Mouse (Mus musculus): ENCODE results near the gene Ikbip.

Gene Ikbip

DNA sequence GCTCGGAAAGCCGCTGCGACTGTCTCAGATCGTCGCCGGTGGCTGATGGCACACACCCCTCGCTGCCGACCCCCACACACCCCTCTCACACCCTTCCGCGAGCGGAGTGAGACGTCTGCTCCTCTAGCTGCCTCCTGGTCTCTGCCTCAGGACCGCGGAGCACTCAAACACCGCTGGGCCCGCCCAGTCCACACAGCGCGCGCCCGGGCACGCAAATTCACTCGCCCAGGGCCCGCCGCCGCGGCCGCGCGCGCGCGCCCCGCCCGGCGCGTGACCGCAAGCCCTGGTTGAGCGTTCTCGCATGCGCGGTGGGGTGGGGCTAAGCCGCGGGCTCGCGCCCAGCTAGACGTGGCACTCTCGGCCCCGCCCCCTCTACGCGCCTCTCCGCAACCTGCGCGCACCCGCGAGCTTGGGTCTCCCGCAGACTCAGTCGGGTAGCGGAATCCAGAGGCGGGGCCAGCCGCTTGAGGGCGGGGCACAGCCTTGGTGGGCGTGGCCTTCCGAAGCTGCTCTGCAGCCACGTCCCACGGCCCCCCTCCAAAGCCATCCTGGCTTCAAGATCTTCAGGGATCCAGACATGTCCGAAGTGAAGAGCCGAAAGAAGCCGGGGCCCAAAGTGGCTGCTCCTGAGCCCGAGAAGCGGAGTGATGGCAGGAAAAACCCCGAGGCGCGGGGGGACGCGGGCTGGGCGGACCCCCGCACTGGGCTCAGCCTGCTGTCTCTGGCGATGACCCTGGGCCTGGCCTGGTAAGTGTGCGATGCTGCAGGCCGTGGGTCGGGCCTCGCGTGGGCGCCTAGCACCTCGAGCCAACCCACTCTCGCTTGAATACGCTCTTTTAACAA is at the start of gene Ikbip, which contains the start of gene Apaf1:
Gene Ikbip (plus strand): TSS at position 391 of the 843 bp plus-strand sequence.
Gene Apaf1 (minus strand): TSS at position 221 of the 843 bp plus-strand sequence.
- DNase-seq (ENCODE audit: low spot score in 2 of 2): peak; percentile 99 to 100

DNA sequence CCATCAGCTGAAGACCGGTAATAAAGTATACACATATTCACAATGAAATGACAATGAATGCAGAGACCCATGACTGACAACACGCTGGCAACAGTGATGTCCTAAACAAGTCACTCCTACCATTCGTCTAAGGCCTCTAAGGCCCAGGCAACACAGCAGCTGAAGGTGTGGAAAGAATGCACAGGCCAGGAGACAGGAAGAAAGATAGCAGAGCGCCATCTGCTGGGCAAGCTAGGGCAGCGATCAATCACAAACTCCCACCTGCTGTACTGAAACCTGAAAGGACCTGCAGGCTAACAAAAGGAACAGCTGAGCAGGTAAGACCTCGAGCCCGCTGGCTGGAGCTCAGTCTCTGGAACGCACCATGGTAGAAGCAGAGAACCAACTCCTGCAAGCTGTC is 48.8 kb upstream of the Ikbip start:
- peak; percentile 14 to 57 for DNase-seq (ENCODE audit: low spot score in 2 of 2)

DNA sequence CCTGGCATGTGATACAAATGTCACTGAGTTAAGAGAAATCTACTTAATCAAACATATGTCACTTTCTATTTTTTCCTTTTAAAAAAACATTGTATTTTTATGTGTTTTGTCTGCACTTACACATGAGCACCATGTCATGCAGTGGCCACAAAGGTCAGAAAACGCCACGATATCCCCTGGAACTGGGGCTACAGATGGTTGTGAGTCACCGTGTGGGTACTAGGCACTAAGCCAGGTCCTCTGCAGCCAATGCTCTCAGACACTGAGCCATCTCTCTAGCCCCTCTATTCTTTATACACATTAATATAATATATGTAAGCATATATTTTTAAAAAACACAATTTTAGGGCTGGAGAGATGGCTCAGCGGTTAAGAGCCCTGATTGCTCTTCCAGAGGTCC is 33.0 kb upstream of the Ikbip start:
- DNase-seq (ENCODE audit: low spot score in 2 of 2): no peak

DNA sequence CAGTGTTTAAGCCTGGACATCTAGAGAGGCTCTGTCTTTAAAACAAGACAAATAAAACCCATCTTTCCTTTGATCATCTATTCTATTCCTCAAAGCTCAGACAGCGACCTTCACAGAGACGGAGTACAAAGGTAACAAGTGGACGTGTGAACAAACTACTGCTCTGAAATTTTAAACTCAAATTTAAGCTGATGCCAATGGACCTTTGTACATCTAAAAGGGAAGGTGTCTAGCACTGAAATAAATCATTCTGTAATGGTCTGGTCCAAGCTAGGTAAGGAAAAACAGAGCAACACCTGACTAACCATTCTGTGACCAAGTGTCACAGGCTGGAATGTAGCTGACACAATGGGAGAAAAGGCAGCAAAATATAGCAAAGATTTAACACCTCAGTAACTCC is 31.6 kb upstream of the Ikbip start:
- DNase-seq (ENCODE audit: low spot score in 2 of 2): no peak

DNA sequence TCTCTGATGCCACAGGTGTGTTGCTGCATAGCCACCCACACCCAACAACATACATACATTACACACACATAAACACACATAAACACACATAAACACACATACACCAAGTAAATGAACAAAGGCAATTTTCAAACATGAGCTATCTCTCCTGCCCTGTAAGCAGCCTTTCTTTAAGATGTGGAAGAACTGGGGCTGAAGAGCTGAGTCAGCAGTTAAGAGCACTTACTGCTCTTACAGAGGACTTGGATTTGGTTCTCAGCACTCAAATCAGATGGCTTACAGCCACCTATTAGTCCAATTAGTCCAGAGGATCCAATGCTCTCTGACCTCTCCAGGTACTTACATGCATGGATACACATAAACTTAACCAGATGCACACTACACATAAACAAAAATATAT is 30.0 kb upstream of the Ikbip start:
- DNase-seq (ENCODE audit: low spot score in 2 of 2): no peak

DNA sequence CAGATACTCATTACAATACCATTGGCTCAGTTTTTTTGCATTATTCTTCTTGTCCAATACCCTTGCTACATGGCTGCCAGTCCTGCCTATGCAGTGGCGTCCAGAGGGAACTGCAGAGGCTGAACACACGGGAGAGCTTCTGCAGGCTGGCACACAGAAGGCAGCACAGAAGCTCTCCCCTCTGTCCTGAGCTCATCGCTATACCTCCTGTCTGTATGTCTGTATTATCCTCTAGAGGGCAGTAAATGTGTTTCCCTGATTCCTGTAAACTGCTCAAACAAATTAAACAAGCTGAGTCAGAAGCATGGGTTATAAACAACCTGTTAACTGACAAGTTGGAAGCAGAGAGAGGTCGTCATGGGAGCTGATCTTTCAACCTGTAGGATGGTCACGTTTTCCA is 22.0 kb upstream of the Ikbip start:
- no peak for DNase-seq (ENCODE audit: low spot score in 2 of 2)

DNA sequence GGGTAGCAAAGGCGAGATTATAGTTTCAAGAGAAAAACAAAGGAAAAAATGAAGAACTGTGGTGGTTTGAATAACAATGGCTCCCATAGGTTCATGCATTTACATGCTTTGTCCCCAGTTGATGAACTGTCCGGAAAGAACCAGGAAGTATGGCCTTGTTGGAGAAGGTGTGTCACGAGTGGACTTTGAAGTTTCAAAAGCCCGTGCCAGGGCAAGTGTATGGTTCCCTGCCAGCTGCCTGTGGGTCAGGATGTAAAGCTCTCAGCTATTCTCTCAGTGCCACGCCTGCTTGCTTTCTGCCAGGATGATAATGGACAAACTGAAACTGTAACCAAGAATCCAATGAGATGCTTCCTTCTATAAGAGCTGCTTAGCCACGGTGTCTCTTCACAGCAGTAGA is 20.4 kb upstream of the Ikbip start:
- no peak for DNase-seq (ENCODE audit: low spot score in 2 of 2)

DNA sequence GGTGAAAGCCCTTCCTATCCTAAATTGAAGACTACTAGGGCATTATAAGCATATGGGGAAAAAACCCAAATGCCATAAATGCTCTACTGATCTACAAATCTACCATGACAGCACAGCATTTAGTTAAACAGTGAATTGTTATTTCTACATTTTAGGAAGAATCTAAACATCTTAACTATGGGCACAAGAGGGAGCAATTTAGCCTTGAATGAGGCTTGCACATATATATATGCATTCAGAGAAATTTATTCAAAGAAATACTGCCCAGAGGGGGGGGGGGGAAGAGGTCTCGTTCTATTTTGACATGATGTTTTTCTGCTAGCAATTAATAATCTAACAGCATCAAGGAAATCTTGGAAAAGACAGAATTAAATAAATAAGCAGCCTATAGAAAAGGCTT is 11.0 kb upstream of the Ikbip start:
- no peak for DNase-seq (ENCODE audit: low spot score in 2 of 2)

DNA sequence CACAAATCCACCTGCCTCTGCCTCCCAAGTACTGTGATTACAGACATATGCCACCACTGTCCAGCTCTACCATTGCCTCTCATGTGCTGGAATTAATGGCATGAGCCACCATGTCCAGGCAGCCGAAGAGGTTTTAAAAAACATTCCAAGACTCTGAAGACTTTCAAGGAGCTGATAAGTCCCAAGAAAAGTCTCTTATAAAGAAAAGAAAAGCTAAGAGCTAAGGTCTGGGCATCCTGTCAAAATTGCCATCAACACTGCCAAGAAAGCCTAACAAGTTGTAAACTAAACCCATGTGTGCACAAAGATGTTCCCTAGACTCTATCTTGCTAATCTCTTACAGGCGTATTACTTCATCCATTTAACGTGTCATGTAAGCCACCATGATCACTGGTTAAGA is 9.4 kb upstream of the Ikbip start:
- no peak for DNase-seq (ENCODE audit: low spot score in 2 of 2)

DNA sequence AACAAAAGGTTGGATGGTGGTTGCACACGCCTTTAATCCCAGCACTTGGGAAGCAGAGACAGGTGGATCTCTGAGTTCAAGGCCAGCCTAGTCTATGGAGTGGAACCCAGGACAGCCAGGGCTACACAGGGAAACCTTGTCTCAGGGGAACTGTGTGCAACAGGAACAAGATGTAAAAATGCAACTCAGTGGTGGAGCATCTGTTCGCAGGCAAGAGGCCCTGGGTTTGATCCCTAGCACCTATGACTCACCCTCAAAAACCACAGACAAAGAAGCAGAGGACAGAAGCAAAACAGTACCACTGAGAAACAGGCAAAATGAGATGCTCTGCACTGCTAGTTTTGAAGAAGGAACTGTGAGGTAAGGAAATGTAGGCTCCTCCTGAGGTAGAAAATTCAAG is 6.1 kb upstream of the Ikbip start:
- DNase-seq (ENCODE audit: low spot score in 2 of 2): peak in 1 of 2 experiments; percentile 5

DNA sequence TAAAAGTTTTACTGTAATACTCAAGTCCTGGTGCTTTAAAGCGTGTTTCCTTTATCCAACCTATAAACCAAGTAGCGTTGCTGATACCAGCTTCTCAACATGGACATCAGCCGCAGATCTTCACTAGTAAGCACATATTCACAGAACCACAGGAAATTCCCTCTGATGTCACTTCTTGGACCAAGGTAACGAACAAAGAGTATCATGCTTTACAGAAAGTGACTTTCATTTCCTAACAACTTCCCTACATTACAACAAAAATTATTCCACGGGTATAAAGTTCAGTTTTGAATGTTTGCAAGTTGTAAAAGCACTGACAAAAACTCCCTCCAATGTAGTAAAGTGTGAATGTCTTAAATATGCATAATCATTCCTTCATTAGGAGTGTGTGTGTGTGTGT is 2.2 kb upstream of the Ikbip start:
- DNase-seq (ENCODE audit: low spot score in 2 of 2): no peak

DNA sequence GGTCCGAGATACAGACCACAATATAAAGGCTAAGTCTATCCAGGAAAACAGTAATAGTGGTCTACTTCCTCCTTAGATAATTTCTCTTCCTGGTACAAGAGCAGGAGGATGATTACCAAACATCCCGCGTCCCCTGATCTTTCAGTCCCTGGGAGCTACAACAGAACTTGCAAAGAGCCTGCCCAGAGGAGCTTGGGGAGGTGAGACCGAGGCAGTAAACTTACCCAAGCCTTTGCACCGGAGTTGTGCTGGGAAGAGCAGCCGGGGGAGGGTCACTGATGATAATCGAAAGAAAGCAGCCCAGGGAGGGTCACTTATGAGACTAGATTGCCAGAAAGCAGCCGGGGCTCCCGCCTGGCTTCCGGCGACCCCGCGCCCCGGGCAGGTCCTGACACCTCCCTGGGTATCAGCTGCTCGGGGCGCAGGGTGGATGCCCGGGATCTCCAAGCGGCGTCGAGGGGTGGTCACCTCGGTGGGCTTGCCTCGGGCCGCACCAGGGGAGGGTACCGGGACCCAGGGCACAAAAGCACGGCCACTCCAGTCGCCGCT is 707 bp upstream of the Ikbip start:
- DNase-seq (ENCODE audit: low spot score in 2 of 2): no peak

DNA sequence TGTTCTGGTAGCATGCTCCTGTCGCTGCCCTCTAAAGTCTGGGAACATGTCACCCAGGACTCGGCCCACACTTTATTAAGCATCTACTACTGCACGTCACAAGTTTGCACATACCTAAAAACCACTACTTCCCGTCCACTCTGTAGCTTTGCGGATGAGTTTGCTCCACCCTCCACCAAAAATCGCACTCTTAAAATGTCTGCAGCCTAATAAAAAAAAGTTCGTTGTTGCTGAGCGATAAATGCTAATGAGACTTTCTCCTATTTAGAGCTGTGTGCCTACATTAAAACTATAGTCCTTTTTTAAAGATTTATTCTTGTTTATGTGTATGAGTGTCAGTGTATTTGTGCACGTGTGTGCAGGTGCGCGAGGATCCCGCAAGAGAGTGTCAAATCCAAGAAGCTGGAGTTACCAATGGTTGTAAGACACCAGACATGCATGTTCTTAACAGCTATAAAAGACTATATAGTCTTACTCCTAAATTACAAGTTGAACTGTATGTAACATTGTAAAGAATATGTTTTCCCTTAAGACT is 720 bp downstream of the Ikbip start:
- DNase-seq (ENCODE audit: low spot score in 2 of 2): peak in 1 of 2 experiments; percentile 34

DNA sequence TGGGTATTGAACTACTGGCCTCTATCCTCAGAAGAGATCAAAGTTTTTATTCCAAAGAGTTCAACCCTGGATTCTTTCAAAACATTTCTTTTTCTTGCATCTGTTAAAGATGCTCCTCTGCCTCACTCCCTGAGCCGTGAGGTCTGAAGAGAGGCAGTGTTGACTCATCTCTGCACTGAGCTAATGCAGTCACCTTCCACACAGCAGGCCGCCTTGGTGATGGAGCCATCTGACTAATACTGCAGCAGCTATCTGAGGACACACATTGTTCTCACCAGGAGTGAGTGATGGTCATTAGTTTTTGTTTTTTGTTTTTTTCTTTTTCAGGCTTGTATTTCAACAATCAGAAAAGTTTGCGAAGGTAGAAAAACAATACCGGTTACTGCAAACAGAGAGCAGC is 10.1 kb downstream of the Ikbip start:
- no peak for DNase-seq (ENCODE audit: low spot score in 2 of 2)

DNA sequence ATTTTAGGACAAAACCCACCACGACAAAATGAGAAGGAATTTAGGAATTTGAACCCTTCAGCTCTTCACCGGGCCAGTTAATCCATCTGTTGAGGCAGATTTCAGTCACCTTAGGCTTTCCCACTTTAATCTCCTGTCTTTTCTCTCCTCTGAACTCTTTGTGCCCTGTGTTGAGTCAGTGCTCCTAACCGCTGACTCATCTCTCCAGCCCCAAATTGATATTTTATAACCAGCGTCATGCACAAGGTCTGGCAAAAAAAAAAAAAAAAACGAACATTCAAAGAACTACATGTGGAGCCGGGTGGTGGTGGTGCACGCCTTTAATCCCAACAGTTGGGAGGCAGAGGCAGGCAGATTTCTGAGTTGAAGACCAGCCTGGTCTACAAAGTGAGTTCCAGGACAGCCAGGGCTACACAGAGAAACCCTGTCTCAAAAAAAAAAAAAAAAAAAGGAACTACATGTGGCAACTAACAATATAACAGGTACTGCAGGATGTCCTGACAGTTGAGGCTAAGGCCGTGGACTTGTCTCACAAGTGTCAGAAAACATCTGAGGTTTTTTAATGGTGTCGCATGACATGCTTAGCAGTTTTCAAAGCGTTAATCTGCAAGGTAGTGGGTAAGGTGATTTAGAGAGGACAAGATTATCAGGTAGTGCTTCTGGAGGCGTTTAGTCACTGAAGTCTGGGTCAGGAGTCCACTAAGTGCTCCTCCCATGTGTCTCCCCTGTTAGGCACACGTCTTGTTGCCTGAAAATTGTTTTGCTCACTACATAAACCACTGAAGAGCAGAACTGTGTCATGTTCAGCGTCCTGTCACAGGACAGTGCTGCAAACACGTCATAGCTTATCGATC is 11.7 kb downstream of the Ikbip start:
- no peak for DNase-seq (ENCODE audit: low spot score in 2 of 2)

DNA sequence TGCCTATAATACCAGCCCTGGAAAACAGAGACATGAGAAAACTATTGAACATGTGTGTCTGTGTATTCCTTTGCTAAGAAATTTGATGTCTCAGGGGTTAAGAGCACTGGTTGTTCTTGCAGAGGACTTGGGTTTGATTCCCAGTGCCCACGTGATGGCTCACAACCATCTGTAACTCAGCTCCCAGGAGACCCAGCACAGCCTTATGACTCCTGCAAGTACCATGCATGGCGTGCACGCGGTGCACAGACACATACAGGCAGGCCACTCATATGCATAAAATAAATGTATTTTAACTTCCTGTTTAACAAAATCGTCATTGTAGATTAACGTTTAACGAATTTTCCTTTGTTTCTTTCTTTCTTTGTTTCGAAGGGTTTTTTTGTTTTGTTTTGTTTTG is 15.3 kb downstream of the Ikbip start:
- DNase-seq (ENCODE audit: low spot score in 2 of 2): no peak

DNA sequence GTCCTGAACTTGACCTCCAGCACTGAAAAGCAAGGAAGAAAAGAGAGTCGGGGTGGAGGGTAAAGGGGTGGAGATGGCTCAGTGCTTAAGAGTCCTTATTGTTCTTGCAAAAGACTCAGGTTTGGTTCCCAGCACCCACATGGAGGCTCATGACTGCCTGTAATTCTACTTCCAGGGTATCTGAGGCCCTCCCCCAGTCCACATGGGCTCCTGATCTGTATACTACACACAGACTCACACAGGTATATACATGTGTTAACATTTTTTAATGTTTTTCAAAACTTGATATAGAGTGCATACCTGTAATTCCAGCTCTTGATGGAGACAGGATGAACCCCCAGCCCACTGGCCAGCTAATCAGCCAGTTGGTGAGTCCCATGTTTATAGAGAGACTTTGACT is 17.4 kb downstream of the Ikbip start:
- no peak for DNase-seq (ENCODE audit: low spot score in 2 of 2)

DNA sequence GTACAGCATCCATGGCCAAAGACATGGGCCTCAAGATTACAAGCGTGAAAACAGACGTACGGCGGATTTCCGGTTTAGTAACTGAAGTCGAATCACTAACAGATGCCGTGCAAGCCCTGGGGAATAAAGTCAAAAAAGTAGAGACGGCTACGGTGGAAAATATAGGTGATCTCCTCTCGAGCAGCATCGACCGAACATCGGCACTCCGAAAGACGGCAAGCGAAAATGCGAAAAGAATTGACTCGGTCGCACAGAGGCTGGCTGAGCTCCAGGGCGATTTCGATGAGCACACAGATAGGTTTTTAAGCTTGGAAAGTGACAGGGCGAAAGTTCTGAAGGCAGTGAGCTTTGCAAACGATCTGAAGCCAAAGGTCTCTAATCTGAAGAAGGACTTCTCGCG is 19.2 kb downstream of the Ikbip start:
- no peak for DNase-seq (ENCODE audit: low spot score in 2 of 2)

DNA sequence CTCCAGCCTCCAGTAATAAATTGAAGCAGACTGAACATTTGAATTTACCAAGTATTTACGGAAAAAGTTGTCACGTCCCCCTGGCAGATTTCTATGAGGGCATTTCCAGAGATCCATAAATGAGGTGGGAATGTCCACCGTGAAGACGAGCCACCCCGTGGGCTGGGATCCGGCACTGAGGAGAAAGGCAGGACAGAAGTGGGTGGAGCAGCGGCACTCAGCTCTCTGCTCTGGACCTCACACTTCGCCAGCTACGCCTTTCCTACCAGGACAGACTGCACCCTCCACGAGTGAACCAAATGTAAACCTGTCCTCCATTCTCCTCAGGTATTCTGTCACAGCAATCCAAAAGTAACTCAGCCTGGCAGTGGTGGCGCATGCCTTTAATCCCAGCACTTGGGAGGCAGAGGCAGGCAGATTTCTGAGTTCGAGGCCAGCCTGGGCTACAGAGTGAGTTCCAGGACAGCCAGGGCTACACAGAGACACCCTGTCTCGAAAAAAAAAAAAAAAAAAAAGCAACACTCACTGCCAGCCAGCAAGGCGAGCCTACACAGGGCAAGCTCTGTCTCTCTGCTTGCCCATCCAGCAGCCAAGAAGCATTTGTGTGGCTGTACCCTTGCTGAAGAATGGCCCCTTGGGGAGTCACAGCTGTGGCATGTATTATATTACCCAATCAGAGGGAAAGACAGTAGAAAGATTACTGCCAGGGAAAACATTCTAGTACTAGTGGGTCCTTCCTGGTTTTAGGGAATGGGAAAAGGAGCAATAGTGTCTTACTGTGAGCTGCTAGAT is 20.3 kb downstream of the Ikbip start:
- DNase-seq (ENCODE audit: low spot score in 2 of 2): no peak

DNA sequence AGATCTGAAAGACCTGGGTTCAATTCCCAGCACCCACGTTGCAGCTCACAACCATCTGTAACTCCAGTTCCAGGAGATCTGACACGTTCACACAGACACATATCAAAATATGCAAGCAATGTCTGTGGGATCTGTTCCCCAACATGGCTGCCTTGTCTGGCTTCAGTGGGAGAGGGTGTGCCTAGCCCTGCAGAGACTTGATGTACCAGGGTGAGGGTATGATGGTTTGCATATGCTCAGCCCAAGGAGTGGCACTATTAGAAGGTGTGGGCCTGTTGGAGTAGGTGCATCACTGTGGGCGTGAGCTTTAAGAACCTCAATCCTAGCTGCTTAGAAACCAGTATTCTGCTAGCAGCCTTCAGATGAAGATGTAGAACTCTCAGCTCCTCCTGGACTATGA is 23.2 kb downstream of the Ikbip start:
- DNase-seq (ENCODE audit: low spot score in 2 of 2): no peak

DNA sequence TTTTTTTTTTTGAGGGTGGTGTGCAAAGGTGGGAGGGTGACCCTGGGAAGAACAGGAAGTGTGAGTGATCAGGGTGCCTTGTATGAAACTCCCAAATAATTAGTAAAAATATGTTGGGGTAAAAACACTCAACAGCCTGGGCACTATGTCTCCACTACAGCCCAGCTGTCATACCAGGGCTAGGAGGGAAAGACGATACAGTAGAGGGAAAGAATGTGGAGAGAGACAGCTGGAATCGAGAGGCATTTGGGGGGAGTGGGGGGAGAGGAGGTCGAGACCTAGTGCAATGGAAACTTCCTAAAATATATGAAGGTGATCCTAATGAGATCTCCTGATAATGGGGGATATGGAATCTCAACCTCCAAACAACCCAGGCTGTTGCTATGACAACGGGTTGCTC is 27.1 kb downstream of the Ikbip start:
- DNase-seq (ENCODE audit: low spot score in 2 of 2): no peak

DNA sequence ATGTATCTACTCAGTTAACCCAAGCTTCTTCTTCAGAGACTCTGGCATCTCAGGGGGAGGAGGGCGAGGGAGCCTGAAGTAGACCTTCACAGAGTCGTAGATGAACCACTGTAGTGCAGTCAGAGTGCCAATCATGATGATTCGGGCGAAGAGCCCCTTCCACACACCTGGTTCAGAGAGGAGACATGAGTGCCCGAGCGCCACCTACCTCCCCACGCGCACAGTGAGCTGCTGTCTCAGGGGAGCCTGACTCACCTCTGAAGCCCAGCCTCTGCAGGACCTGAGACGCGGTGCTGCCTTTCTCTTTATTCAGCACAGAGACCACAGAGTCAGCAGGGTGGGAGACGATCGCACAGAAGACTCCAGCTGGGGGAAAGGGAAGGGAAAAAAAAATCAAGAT is 34.2 kb downstream of the Ikbip start:
- DNase-seq (ENCODE audit: low spot score in 2 of 2): no peak

Data from natural killer cell, adult 2 months (primary cell).